Mouse (Mus musculus) forebrain, embryonic 15.5 days (tissue): ENCODE results near the gene Zfp235. TPM values are rescaled to one million over a fixed set of nuclear protein-coding genes. Genes with fewer than 3 reads are reported as not detected.

Experiments used
- ATAC-seq: fragments of 200-750 bp; cut with Nextera tagmentation; replicated peaks from 2 replicates; pipeline ENCODE4 v1.8.0; 2017; ENCODE audit warnings: mild to moderate bottlenecking, moderate TSS enrichment, moderate library complexity
- H3K27ac ChIP-seq: fragments of 300-500 bp; sonication (generic); replicated peaks from 2 replicates; pipeline ENCODE4 v1.5.1; 2015; ENCODE audit warnings: mild to moderate bottlenecking, inconsistent platforms
- H3K27me3 ChIP-seq: fragments of 300-500 bp; sonication (generic); 2 replicates; pipeline ENCODE4 v1.6.1; 2015; ENCODE audit warnings: inconsistent platforms
- H3K36me3 ChIP-seq: fragments of 300-500 bp; sonication (generic); 2 replicates; pipeline ENCODE4 v1.6.1; 2015; ENCODE audit warnings: mild to moderate bottlenecking, inconsistent platforms
- H3K4me1 ChIP-seq: fragments of 300-500 bp; sonication (generic); 2 replicates; pipeline ENCODE4 v1.6.1; 2015; ENCODE audit warnings: inconsistent platforms
- H3K4me2 ChIP-seq: fragments of 300-500 bp; sonication (generic); replicated peaks from 2 replicates; pipeline ENCODE4 v1.6.1; 2015; ENCODE audit warnings: mild to moderate bottlenecking, inconsistent platforms
- H3K4me3 ChIP-seq: fragments of 300-500 bp; sonication (generic); 2 replicates; pipeline ENCODE4 v1.5.1; 2015; ENCODE audit warnings: mild to moderate bottlenecking, inconsistent platforms
- H3K9ac ChIP-seq: fragments of 300-500 bp; sonication (generic); replicated peaks from 2 replicates; pipeline ENCODE4 v1.6.1; 2015; ENCODE audit warnings: mild to moderate bottlenecking, inconsistent platforms
- H3K9me3 ChIP-seq: fragments of 300-500 bp; sonication (generic); 2 replicates; pipeline ENCODE4 v1.6.1; 2016; ENCODE audit warnings: inconsistent platforms
- WGBS: fragments of 180-500 bp; shearing (Covaris S2); methylation state at CpG from one replicate; pipeline ENCODE4 v1.1.7; 2015; ENCODE audit warnings: mixed read lengths; 5-methylcytosine and 5-hydroxymethylcytosine counted together
- polyA plus RNA-seq: library from polyadenylated mRNA; unstranded; fragments of >200 nt; fragmentation: Nextera tagmentation; extraction: Ambion mirVana; gene quantifications from 2 replicates; pipeline ENCODE4 v1.2.1, GENCODE M21; 2015

Gene Zfp235
- polyA plus RNA-seq, 1 experiment from 2014 or later: 23.2 TPM

GRCm38 (mm10) chr7:24142566-24142965 is 8.6 kb downstream of the Zfp235 start:
- H3K36me3 ChIP-seq: peaks cover 44% of the 10 kb centered on the region
- H3K4me2 ChIP-seq: no peak overlapping the region
- WGBS: 94% methylated on average over 6 of the region's 6 CpGs

GRCm38 (mm10) chr7:24153272-24153671 is 19.3 kb downstream of the Zfp235 start:
- no peak overlapping the region for H3K9ac ChIP-seq
- H3K27ac ChIP-seq: no peak overlapping the region
- WGBS: 11% methylated on average over 1 of the region's 1 CpGs
- no peaks in the 10 kb centered on the region for H3K9me3 ChIP-seq
- H3K27me3 ChIP-seq: no peaks in the 10 kb centered on the region
- H3K4me1 ChIP-seq: no peaks in the 10 kb centered on the region
- no peak overlapping the region for H3K4me2 ChIP-seq
- no peak for ATAC-seq
- H3K4me3 ChIP-seq: no peak overlapping the region
- H3K36me3 ChIP-seq: no peaks in the 10 kb centered on the region

More at GRCm38 (mm10) chr7:24142566-24142965, 8.6 kb downstream of the Zfp235 start:
- H3K9me3 ChIP-seq: no peaks in the 10 kb centered on the region
- H3K27me3 ChIP-seq: no peaks in the 10 kb centered on the region
- ATAC-seq: no peak
- no peak overlapping the region for H3K9ac ChIP-seq
- H3K4me1 ChIP-seq: no peaks in the 10 kb centered on the region
- H3K27ac ChIP-seq: no peak overlapping the region
- no peak overlapping the region for H3K4me3 ChIP-seq

- H3K9ac ChIP-seq: no peak overlapping the region
- H3K4me1 ChIP-seq: peaks cover 12% of the 10 kb centered on the region
- no peak for ATAC-seq
- WGBS: 68% methylated on average over 4 of the region's 4 CpGs
- H3K27ac ChIP-seq: no peak overlapping the region
- no peaks in the 10 kb centered on the region for H3K36me3 ChIP-seq
- H3K4me3 ChIP-seq: no peak overlapping the region
- no peak overlapping the region for H3K4me2 ChIP-seq
- H3K9me3 ChIP-seq: no peaks in the 10 kb centered on the region
- no peaks in the 10 kb centered on the region for H3K27me3 ChIP-seq
Measured at GRCm38 (mm10) chr7:24172191-24172590, 38.2 kb downstream of the Zfp235 start.

- Histone ChIP-seq H3K4me3 (peak within 1 kb of the TSS; percentile 81), H3K4me2 (peak within 1 kb of the TSS; percentile 57), H3K9me3 (no peaks in the 10 kb centered on the region), H3K9ac (peak within 1 kb of the TSS; percentile 68), H3K36me3 (no peaks in the 10 kb centered on the region), H3K27me3 (no peaks in the 10 kb centered on the region), H3K27ac (peak within 1 kb of the TSS; percentile 79), H3K4me1 (peaks cover 12% of the 10 kb centered on the region)
- 11% methylated on average over 23 of the region's 23 CpGs for WGBS
- peak; percentile 94 for ATAC-seq
Measured at GRCm38 (mm10) chr7:24174618-24175336, 40.8 kb downstream of the Zfp235 start, which contains the start of gene Zfp114. TSS of gene Zfp114 (plus strand) at chr7:24175060.

- Histone ChIP-seq H3K9ac (peak overlapping the region; percentile 68; the same call in 1 of the 2 replicates), H3K4me1 (peaks cover 12% of the 10 kb centered on the region), H3K4me2 (peak overlapping the region; percentile 57), H3K4me3 (peak overlapping the region; percentile 81), H3K27me3 (no peaks in the 10 kb centered on the region), H3K27ac (peak overlapping the region; percentile 79), H3K9me3 (no peaks in the 10 kb centered on the region), H3K36me3 (no peaks in the 10 kb centered on the region)
- WGBS: 60% methylated on average over 6 of the region's 6 CpGs
- peak; percentile 50 for ATAC-seq
Measured at GRCm38 (mm10) chr7:24175337-24175711, 41.4 kb downstream of the Zfp235 start.

GRCm38 (mm10) chr7:24187611-24188010 is 53.6 kb downstream of the Zfp235 start:
- H3K4me3 ChIP-seq: no peak overlapping the region
- no peaks in the 10 kb centered on the region for H3K4me1 ChIP-seq
- H3K9me3 ChIP-seq: no peaks in the 10 kb centered on the region
- whole genome bisulfite sequencing: 71% methylated on average over 1 of the region's 1 CpGs
- H3K27me3 ChIP-seq: no peaks in the 10 kb centered on the region
- 0 out of 2 replicates have a peak, but pooled peaks cover 4% of the 10 kb centered on the region for H3K36me3 ChIP-seq
- H3K27ac ChIP-seq: no peak overlapping the region
- no peak overlapping the region for H3K4me2 ChIP-seq
- no peak for ATAC-seq
- H3K9ac ChIP-seq: no peak overlapping the region

GRCm38 (mm10) chr7:24188901-24189570 is 55.1 kb downstream of the Zfp235 start:
- no peaks in the 10 kb centered on the region for H3K9me3 ChIP-seq
- H3K27ac ChIP-seq: no peak overlapping the region
- peaks cover 15% of the 10 kb centered on the region for H3K36me3 ChIP-seq
- H3K9ac ChIP-seq: no peak overlapping the region
- ATAC-seq: no peak
- H3K4me3 ChIP-seq: no peak overlapping the region
- 65% methylated on average over 4 of the region's 4 CpGs for WGBS
- H3K4me2 ChIP-seq: no peak overlapping the region
- no peaks in the 10 kb centered on the region for H3K27me3 ChIP-seq
- H3K4me1 ChIP-seq: no peaks in the 10 kb centered on the region

- no peak overlapping the region for H3K9ac ChIP-seq
- no peaks in the 10 kb centered on the region for H3K27me3 ChIP-seq
- peaks cover 19% of the 10 kb centered on the region for H3K36me3 ChIP-seq
- H3K4me1 ChIP-seq: no peaks in the 10 kb centered on the region
- WGBS: 85% methylated on average over 5 of the region's 5 CpGs
- no peak for ATAC-seq
- no peak overlapping the region for H3K4me3 ChIP-seq
- no peak overlapping the region for H3K4me2 ChIP-seq
- H3K9me3 ChIP-seq: no peaks in the 10 kb centered on the region
- no peak overlapping the region for H3K27ac ChIP-seq
Measured at GRCm38 (mm10) chr7:24189571-24189944, 55.6 kb downstream of the Zfp235 start.

GRCm38 (mm10) chr7:24191361-24191760 is 57.4 kb downstream of the Zfp235 start:
- WGBS: 86% methylated on average over 2 of the region's 2 CpGs
- Histone ChIP-seq H3K4me2 (no peak overlapping the region), H3K9me3 (no peaks in the 10 kb centered on the region), H3K27ac (no peak overlapping the region), H3K36me3 (peaks cover 23% of the 10 kb centered on the region), H3K4me1 (no peaks in the 10 kb centered on the region), H3K27me3 (no peaks in the 10 kb centered on the region), H3K9ac (no peak overlapping the region), H3K4me3 (no peak overlapping the region)
- no peak for ATAC-seq

Other genes with a start within 250 kb of the Zfp235 start
- gene Vmn1r178, start 242.2 kb upstream of the Zfp235 start, polyA plus RNA-seq: not detected in 2 replicates
- gene Vmn1r179, start 207.2 kb upstream of the Zfp235 start, polyA plus RNA-seq: not detected in 2 replicates
- gene Vmn1r180, start 183.5 kb upstream of the Zfp235 start, polyA plus RNA-seq: not detected in 2 replicates
- gene Vmn1r181, start 159.6 kb upstream of the Zfp235 start, polyA plus RNA-seq: not detected in 2 replicates
- gene V1rd19, start 132.5 kb upstream of the Zfp235 start, polyA plus RNA-seq: not detected in 2 replicates
- gene Vmn1r183, start 80.9 kb upstream of the Zfp235 start, polyA plus RNA-seq: not detected in 2 replicates
- 35.9 and 39.5 TPM in 2 replicates for gene Zfp180, start 52.2 kb upstream of the Zfp235 start, polyA plus RNA-seq
- gene Zfp112, start 21.9 kb upstream of the Zfp235 start, polyA plus RNA-seq: 10.4 and 11.0 TPM in 2 replicates
- 9.0 TPM in 2 replicates for gene Zfp114, start 40.9 kb downstream of the Zfp235 start, polyA plus RNA-seq
- gene Zfp111, start 77.3 kb downstream of the Zfp235 start, polyA plus RNA-seq: 7.0 and 7.6 TPM in 2 replicates
- 4.6 and 6.2 TPM in 2 replicates for gene Zfp109, start 103.4 kb downstream of the Zfp235 start, polyA plus RNA-seq
- 4.1 and 5.3 TPM in 2 replicates for gene Zfp108, start 120.6 kb downstream of the Zfp235 start, polyA plus RNA-seq
- 9.3 and 12.1 TPM in 2 replicates for gene Zfp93, start 136.3 kb downstream of the Zfp235 start, polyA plus RNA-seq
- gene Zfp61, start 167.1 kb downstream of the Zfp235 start, polyA plus RNA-seq: 51.2 and 59.0 TPM in 2 replicates
- gene Zfp94, start 182.5 kb downstream of the Zfp235 start, polyA plus RNA-seq: 24.5 and 24.7 TPM in 2 replicates
- gene Tescl, start 199.8 kb downstream of the Zfp235 start, polyA plus RNA-seq: not detected in 2 replicates
- not detected in 2 replicates for gene Lypd5, start 215.0 kb downstream of the Zfp235 start, polyA plus RNA-seq
- gene Kcnn4, start 236.1 kb downstream of the Zfp235 start, polyA plus RNA-seq: 0.56 and 0.63 TPM in 2 replicates